Mouse (Mus musculus) bone marrow macrophage, adult 2 months (primary cell): ENCODE results near the gene Fastkd5.

ENCODE experiments used
- CTCF ChIP-seq: IDR thresholded peaks from 2 replicates; pipeline ENCODE4 v1.5.1; 2012; ENCODE audit warnings: low read depth, mild to moderate bottlenecking, low read length, moderate library complexity
- POLR2A ChIP-seq: IDR thresholded peaks from 2 replicates; pipeline ENCODE4 v1.6.1; 2012; ENCODE audit warnings: mild to moderate bottlenecking, low read depth, low read length, borderline replicate concordance

DNA sequence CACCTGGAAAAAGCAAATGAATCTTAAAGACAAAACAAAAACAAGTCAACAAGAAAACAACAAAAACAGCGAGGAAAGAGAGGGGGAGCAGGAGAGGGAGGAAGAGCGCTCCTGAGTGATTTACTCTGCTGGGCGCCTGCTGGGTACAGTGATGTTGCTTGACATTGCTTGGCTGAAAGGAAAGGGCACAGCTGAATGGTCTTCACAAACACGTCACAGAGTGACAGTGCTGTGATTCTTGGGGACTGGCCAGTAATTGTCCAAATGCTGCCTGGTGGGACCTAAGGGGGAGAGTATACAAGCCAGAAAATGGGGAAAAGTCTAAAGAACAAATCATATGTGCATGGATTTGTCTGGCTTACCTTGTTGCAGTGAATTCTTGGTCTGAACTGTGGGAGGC, 27.6 kb downstream of the Fastkd5 start:
- TF ChIP-seq CTCF (no peak), POLR2A (no peak)
